Mouse (Mus musculus) urinary bladder, postnatal 4 days (tissue): ENCODE results near the gene Hjurp.

Experiments
- DNase-seq, 2 experiments: peaks; one replicate each; pipeline ENCODE4 v3.0.0; 2021 to 2022; ENCODE audit warnings: low spot score in 2 of 2

The Hjurp gene

GRCm38 (mm10) chr1:88282301-88282700, 4.9 kb upstream of the Hjurp start:
- DNase-seq: no peak

- peak in 1 of 2 experiments; percentile 32 for DNase-seq
Measured at GRCm38 (mm10) chr1:88280006-88280690, 2.7 kb upstream of the Hjurp start.

GRCm38 (mm10) chr1:88279111-88280005, 1.9 kb upstream of the Hjurp start:
- DNase-seq: no peak

GRCm38 (mm10) chr1:88277818-88278511, 532 bp upstream of the Hjurp start:
- DNase-seq: peak; percentile 29 to 72

- DNase-seq: no peak
Measured at GRCm38 (mm10) chr1:88276524-88277097, 822 bp downstream of the Hjurp start.

GRCm38 (mm10) chr1:88275698-88276523, 1.5 kb downstream of the Hjurp start:
- peak; percentile 28 to 66 for DNase-seq

- no peak for DNase-seq
Measured at GRCm38 (mm10) chr1:88275078-88275680, 2.3 kb downstream of the Hjurp start.

- DNase-seq: peak; percentile 22 to 70
Measured at GRCm38 (mm10) chr1:88274371-88275077, 2.9 kb downstream of the Hjurp start.

GRCm38 (mm10) chr1:88273832-88274231, 3.6 kb downstream of the Hjurp start:
- peak in 1 of 2 experiments; percentile 26 for DNase-seq

- peak; percentile 35 to 73 for DNase-seq
Measured at GRCm38 (mm10) chr1:88273326-88273725, 4.1 kb downstream of the Hjurp start.

GRCm38 (mm10) chr1:88272851-88273250, 4.6 kb downstream of the Hjurp start:
- DNase-seq: no peak

GRCm38 (mm10) chr1:88269539-88270309, 7.7 kb downstream of the Hjurp start:
- DNase-seq: peak; percentile 39 to 74

- peak in 1 of 2 experiments; percentile 43 for DNase-seq
Measured at GRCm38 (mm10) chr1:88268070-88268469, 9.4 kb downstream of the Hjurp start.

- DNase-seq: no peak
Measured at GRCm38 (mm10) chr1:88267489-88267888, 9.9 kb downstream of the Hjurp start.

GRCm38 (mm10) chr1:88266123-88266522, 11.3 kb downstream of the Hjurp start:
- DNase-seq: peak; percentile 37 to 67

- DNase-seq: peak in 1 of 2 experiments; percentile 83
Measured at GRCm38 (mm10) chr1:88264869-88265240, 12.6 kb downstream of the Hjurp start.

GRCm38 (mm10) chr1:88264237-88264868, 13.1 kb downstream of the Hjurp start:
- no peak for DNase-seq

- no peak for DNase-seq
Measured at GRCm38 (mm10) chr1:88263778-88264177, 13.7 kb downstream of the Hjurp start.

GRCm38 (mm10) chr1:88262961-88263360, 14.5 kb downstream of the Hjurp start:
- peak in 1 of 2 experiments; percentile 80 for DNase-seq
